Mouse (Mus musculus) lung, postnatal 4 days (tissue): ENCODE measurements around the gene Abhd14a.

ENCODE experiments used
- DNase-seq, 2 experiments: peaks; one replicate each; pipeline ENCODE4 v3.0.0; 2021

The Abhd14a gene

DNA sequence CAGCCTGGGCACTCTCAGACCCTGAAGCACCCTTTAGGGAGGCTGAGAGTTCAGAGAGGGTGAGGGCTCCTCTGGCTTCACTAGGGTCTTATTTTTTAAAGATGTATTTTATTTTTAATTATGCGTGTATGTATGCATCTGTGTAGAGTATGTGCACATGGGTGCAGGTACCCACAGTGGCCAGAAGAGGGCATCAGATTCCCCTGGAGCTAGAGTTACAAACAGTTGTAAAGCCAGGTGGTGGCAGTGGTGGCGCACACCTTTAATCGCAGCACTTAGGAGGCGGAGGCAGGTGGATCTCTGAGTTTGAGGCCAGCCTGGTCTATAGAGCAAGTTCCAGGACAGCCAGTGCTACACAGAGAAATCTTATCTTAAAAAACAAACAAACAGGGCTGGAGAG is 38.4 kb downstream of the Abhd14a start:
- no peak for DNase-seq

GRCm38 (mm10) chr9:106406443-106407078 is 40.9 kb downstream of the Abhd14a start:
- DNase-seq, result peak; percentile 49 to 71

DNA sequence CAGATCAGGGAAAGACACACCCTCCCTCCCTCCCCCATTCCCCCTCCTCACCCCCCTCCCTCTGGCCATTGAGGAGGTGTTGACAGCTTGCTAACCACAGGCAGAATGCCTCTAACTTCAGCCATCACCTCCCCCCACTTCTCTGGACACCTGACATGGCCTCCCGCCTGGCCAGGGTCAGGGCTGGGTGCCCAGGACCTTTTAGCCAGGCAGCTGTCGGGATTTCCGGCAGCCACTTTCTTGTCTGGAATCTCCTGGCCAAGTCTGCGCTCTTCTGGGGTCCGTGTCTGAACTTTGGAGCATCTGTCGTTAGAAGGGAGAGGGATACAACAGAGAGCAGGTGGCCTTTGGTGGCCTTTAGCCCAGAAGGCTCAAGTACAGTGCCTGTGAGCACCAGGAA is 42.2 kb downstream of the Abhd14a start:
- peak; percentile 58 to 87 for DNase-seq

DNA sequence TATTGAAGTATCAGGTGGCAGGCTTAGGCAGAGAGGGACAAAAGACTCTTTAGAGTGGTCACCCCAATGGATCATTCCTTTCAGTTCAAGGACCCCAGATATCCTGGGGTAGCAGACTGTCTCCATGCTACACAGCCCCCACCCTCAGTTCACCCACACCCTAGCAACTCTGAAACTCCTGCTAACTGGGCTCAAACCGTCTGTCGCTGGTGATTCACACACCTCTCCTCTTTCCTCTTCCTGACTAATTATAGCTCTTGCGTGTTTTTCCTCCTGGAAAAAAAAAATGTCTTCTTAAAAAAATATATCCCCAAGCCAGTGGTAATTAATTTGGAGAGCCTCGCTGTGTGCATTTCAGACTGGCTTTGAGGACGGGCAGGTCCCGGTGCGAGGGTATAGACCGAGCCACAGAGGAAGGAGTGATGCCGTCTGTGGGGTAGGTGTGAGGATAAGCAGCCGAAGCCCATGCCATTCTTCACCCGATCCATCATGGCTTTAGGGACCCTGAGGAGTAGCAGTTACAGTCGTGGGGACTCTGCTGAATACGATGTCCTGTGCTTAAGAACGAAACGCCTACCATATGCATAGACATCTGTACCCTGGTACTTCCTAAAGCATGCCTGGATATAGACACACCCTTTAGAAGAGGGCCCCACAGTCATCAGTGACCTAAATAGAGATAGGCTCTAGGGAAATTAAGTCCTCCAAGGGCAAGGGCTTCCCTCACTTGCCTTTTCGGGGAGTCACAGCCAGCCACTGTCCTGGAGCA is 44.7 kb downstream of the Abhd14a start:
- no peak for DNase-seq

DNA sequence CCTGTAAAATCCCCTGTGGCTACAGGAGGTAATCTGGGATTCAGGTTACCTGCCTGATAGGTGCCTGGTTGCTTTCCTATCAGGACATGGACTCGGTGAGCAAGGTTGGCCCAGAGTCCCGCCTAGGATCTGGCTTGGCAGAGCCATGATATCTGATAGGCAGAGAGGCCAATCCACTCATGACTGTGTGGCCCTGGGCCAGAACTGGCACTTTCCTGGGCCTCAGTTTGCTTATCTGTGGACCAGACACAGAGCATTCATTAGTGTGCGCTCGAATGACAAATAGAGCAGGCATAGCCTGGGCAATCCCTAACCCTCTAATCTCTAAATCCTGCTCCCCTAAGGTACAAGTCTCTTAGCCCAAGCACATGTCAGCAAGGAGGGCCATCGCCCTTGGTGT is 45.3 kb downstream of the Abhd14a start:
- no peak for DNase-seq

DNA sequence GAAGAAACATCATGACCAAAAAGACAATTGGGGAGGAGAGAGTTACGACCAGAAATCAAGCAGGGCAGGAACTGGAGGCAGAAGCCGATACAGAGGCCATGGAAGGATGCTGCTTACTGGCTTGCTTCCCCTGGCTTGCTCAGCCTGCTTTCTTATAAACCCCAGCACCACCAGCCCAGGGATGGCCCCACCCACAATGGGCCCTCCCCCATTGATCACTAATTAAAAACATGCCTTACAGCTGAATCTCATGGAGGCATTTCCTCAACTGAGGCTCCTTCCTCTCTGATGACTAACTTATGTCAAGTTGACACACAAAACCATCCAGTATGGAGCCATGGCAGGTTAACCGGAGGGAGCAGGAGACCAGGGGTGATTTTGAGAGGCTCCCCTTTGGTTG is 47.7 kb downstream of the Abhd14a start:
- no peak for DNase-seq

DNA sequence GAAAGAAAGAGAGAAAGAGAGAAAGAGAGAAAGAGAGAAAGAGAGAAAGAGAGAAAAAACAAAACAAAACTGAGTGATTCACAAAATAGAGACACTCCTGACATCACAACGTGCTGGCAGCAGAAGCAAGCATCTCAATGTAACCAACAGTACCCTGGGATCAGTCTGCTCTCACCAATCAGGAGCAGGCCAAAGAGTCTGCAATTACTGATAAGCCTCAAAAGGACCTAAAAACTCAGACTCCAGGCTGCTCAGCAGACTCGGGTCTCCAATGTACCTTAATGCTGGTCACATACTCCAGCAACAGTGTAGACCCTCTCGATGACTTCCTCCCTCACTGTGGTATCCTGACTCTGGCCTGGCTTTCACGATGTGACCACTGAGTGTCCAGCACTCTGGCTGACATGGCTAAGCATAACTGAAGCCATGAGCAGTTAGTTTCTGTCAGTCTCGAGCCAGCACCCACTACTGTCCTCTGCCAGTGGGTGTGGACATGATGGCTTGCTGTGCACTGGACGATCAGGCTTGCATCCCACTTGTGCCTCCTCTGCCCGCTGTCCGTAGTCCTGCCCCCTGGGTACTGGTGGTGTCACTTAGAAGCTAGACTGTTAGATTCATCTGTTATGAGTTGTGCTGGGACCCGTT is 48.7 kb downstream of the Abhd14a start:
- no peak for DNase-seq

DNA sequence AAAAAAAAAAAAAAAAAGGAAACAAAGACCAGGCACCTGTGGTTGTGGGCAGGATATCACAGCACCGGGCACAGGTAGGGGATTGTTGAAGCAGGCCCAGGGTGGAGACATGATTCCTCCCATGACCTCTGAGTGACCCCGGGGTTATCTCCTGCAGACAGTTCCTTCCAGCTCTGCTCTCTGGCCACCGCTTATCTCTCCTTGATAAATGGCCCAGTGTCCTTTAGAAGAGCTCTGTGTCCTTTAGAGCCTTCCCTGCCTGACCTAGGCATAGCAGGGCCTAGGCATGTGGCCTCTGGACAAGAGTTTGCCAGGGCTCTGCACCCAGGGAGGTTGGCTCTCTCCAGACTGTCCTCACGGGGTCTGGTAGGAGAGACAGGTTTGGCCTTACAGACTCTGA is 49.7 kb downstream of the Abhd14a start:
- DNase-seq, result no peak

GRCm38 (mm10) chr9:106394649-106395602 is 52.6 kb downstream of the Abhd14a start:
- peak; percentile 57 to 65 for DNase-seq

DNA sequence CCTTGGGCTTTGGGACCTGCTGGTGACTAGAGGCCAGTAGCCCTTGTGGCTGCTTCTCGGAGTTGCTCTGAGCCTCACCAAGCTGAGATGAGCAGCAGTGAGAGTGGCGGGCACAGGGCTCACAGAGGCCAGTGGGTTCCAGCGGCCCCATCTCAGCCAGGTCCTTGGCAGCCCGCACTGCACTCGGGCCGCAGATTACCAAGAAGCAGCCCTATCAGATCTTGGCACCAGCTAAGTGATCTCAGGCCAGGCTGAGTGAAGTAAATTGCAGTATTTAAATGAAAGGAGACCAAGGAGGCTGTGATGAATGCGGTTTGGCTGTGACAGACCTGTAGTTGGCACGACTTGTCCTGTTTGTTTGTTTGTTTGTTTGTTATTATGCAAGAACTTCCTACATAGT is 53.9 kb downstream of the Abhd14a start:
- no peak for DNase-seq

- no peak for DNase-seq
These were observed 54.5 kb downstream of the Abhd14a start for GRCm38 (mm10) chr9:106392828-106393527.
